Mouse (Mus musculus) gastrocnemius, postnatal 25 days (tissue): Measurements from ENCODE around the gene Klhl32. TPM values are rescaled to one million over a fixed set of nuclear protein-coding genes. Genes with fewer than 3 reads are reported as not detected.

Source experiments
- total RNA-seq, 2 experiments: library from RNA; stranded (reverse); gene quantifications; 1 replicate in 1 of 2; 2 replicates in 1 of 2; pipeline ENCODE4 v1.2.3; 2021

The Klhl32 gene
- total RNA-seq, 2 experiments from 2014 or later = 0.08 to 0.15 TPM

Other genes starting within 250 kb of the Klhl32 start
- gene Ndufaf4, start 47.0 kb upstream of the Klhl32 start, total RNA-seq = 10 to 100 TPM; 44.3 to 51.5 TPM
- gene Gpr63, start 115.3 kb upstream of the Klhl32 start, total RNA-seq = under 1 TPM; 0.56 to 0.70 TPM